Comparison of ENCODE assay signal across 27 mouse cellular contexts in the genomic region with DNA sequence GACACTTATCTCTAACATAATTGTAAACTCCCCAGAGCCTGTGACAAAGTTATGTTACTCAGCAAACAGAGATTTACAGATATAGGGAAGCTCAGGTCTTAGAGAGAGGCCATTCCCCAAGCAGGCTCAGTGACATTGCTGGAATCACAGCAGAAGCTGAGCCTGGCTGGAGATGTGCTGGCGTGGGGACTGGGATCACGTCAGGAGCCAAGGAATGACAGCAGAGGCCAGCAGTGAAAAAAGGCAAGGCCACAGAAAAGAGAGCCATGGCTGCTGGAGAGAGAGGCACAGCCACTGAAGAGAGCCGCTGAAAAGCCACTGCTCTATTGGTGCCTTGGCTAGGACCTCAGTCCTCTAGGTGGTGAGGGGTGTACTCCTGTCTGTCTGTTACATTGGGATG. TPM values are rescaled to one million over a fixed set of nuclear protein-coding genes. Genes with fewer than 3 reads are reported as not detected.
DNase-seq lines count a peak whose midpoint lies in the region; TF ChIP-seq lines count a peak whose summit lies in the region.
"Had no signal": no experiment of that assay in that cellular context is flagged by ENCODE, and none has a peak within 500 bp of the region (broad histone marks: within the 10 kb centered on the region; RNA-seq: fewer than 3 reads in every experiment).

No protein-coding gene starts in this region.

- intact Hi-C loops in heart, postnatal 25 days (cut with DNase I), result no loop called here

- H3K27ac ChIP-seq in spleen, adult 2 months (ENCODE audit: insufficient read depth, low read length), result 0 out of 2 replicates have a peak overlapping the region, but pooled peaks have one; percentile 17
- H3K27ac ChIP-seq: embryonic facial prominence, embryonic 13.5 days; forebrain, embryonic 10.5 days; forebrain, embryonic 15.5 days; heart, adult 2 months; heart, embryonic 13.5 days; hindbrain, embryonic 14.5 days; liver, embryonic 12.5 days; midbrain, embryonic 13.5 days; neural tube, embryonic 15.5 days; stomach, postnatal 0 days had no signal

- no peaks in the 10 kb centered on the region for H3K79me2 ChIP-seq in C2C12 (ENCODE audit: control insufficient read depth, insufficient read depth)

- peaks cover 6% of the 10 kb centered on the region; the same call in 1 of the 2 replicates for H3K4me1 ChIP-seq in spleen, adult 2 months (ENCODE audit: control insufficient read depth, insufficient read depth, insufficient read length)

- no peak overlapping the region for H3ac ChIP-seq in C2C12 (ENCODE audit: control insufficient read depth, insufficient read length, low read depth)

- peak; percentile 53 for DNase-seq in adrenal gland, postnatal 14 days
- no peak for DNase-seq in adrenal gland, postnatal 4 days (ENCODE audit: low spot score in 2 of 2)
- peak; percentile 23 for DNase-seq in heart, postnatal 4 days
- no peak for DNase-seq in heart, postnatal 25 days (ENCODE audit: low spot score)
- DNase-seq in spleen, adult 2 months (ENCODE audit: low read depth in 1 of 2, low spot score in 2 of 2), result no peak
- no peak for DNase-seq in spleen, adult 12 weeks (ENCODE audit: low spot score)
- no peak for DNase-seq in urinary bladder, postnatal 10 days (ENCODE audit: low spot score)
- DNase-seq: cerebellum, adult 11-12 months; cerebellum, adult 9-11 months; embryo, embryonic 11 days; heart, adult 2 months; kidney, adult 9 months; layer of hippocampus, postnatal 36 days; left cerebral cortex, postnatal 4 days; liver, postnatal 0 days; right cerebral cortex, postnatal 25 days; spleen, adult 18-20 months had no signal

- no peak overlapping the region for H3K4me3 ChIP-seq in spleen, adult 2 months (ENCODE audit: extremely low read depth, insufficient read depth, insufficient read length)
- H3K4me3 ChIP-seq in C2C12 (ENCODE audit: insufficient read depth, poor library complexity, severe bottlenecking), result no peak overlapping the region
- H3K4me3 ChIP-seq: embryonic facial prominence, embryonic 13.5 days; forebrain, embryonic 10.5 days; forebrain, embryonic 15.5 days; heart, adult 2 months; heart, embryonic 13.5 days; liver, embryonic 12.5 days; midbrain, embryonic 13.5 days; neural tube, embryonic 15.5 days had no signal

- no peaks in the 10 kb centered on the region for H3K79me3 ChIP-seq in C2C12 (ENCODE audit: low read depth)

- TF ChIP-seq POLR2A in spleen, adult 2 months (IDR thresholded peaks at IDR 0.05; ENCODE audit: low read depth, low read length), result no peak

- H3K36me3 ChIP-seq in spleen, adult 2 months (ENCODE audit: control insufficient read depth, insufficient read depth, low read length), result no peaks in the 10 kb centered on the region
- H3K36me3 ChIP-seq in C2C12 (ENCODE audit: control insufficient read depth, insufficient read depth), result no peaks in the 10 kb centered on the region
- H3K36me3 ChIP-seq: embryonic facial prominence, embryonic 13.5 days; forebrain, embryonic 10.5 days; forebrain, embryonic 15.5 days; heart, embryonic 13.5 days; liver, embryonic 12.5 days; midbrain, embryonic 13.5 days; neural tube, embryonic 15.5 days had no signal

- 72% methylated on average over 3 of the region's 3 CpGs for WGBS in spleen, adult 2 months

- TF ChIP-seq CTCF in spleen, adult 2 months (IDR thresholded peaks at IDR 0.05; ENCODE audit: extremely low read depth, insufficient read depth, insufficient read length, insufficient replicate concordance), result no peak
- TF ChIP-seq CTCF in C2C12 (IDR thresholded peaks at IDR 0.05; ENCODE audit: control insufficient read depth, insufficient read depth, insufficient read length), result no peak

- no peaks in the 10 kb centered on the region for H3K27me3 ChIP-seq in spleen, adult 2 months (ENCODE audit: control insufficient read depth, insufficient read depth, low read length)
- H3K27me3 ChIP-seq in C2C12 (ENCODE audit: control insufficient read depth, insufficient read depth, insufficient read length), result no peaks in the 10 kb centered on the region
- H3K27me3 ChIP-seq: embryonic facial prominence, embryonic 13.5 days; forebrain, embryonic 15.5 days; heart, embryonic 13.5 days; liver, embryonic 12.5 days; midbrain, embryonic 13.5 days; neural tube, embryonic 15.5 days had no signal

TF ChIP-seq in C2C12, 6 proteins besides CTCF, POLR2A, EP300 and RAD21:
- TF ChIP-seq MYOD1 (IDR thresholded peaks at IDR 0.05; ENCODE audit: control insufficient read depth, insufficient read length, low read depth), result no peak
- TF ChIP-seq CEBPB (IDR thresholded peaks at IDR 0.05; ENCODE audit: low read depth), result no peak
- peak; percentile 6 for TF ChIP-seq MAX (IDR thresholded peaks at IDR 0.05)

RNA-seq across cellular contexts. Expression of a gene that starts 22.3 kb away (rescaled TPM):
- total RNA-seq in adrenal gland, postnatal 14 days (2021), result 309 and 313 TPM in 2 replicates
- total RNA-seq in adrenal gland, postnatal 4 days (2021), result 100 to 1,000 TPM; 323 to 340 TPM
- total RNA-seq in heart, postnatal 4 days (2021), result 100 to 1,000 TPM; 785 to 812 TPM
- total RNA-seq in heart, postnatal 25 days (2021), result 1,000 to 10,000 TPM; 1,015 to 1,076 TPM
- polyA plus RNA-seq in spleen, adult 2 months (2012; rRNA removed), result 17.2 and 17.9 TPM in 2 replicates
- polyA plus RNA-seq in C2C12 (2012; fragmentation: generic; extraction: Trizol), result 296 TPM

RNA-seq across cellular contexts. Expression of a gene that starts 55.5 kb away (rescaled TPM):
- 41.6 and 78.5 TPM in 2 replicates for total RNA-seq in adrenal gland, postnatal 14 days (2021)
- total RNA-seq in adrenal gland, postnatal 4 days (2021), result 10 to 100 TPM; 66.8 to 71.8 TPM
- total RNA-seq in heart, postnatal 4 days (2021), result 1 to 10 TPM; 2.8 to 3.8 TPM
- total RNA-seq in heart, postnatal 25 days (2021), result under 1 TPM; 0.70 to 0.75 TPM
- 139 and 165 TPM in 2 replicates for polyA plus RNA-seq in spleen, adult 2 months (2012; rRNA removed)
- polyA plus RNA-seq in C2C12 (2012; fragmentation: generic; extraction: Trizol), result 25.3 TPM

RNA-seq across cellular contexts. Expression of a gene that starts 57.9 kb away (rescaled TPM):
- 137 and 146 TPM in 2 replicates for total RNA-seq in adrenal gland, postnatal 14 days (2021)
- total RNA-seq in adrenal gland, postnatal 4 days (2021), result 100 to 1,000 TPM; 181 to 192 TPM
- total RNA-seq in heart, postnatal 4 days (2021), result 100 to 1,000 TPM; 113 to 116 TPM
- 10 to 100 TPM; 72.8 to 79.0 TPM for total RNA-seq in heart, postnatal 25 days (2021)
- 49.6 and 99.6 TPM in 2 replicates for polyA plus RNA-seq in spleen, adult 2 months (2012; rRNA removed)
- 111 TPM for polyA plus RNA-seq in C2C12 (2012; fragmentation: generic; extraction: Trizol)

Comparison
In these comparisons a context has a peak if more than half of its experiments do, and no peak if none do; other contexts are left out.
1. DNase-seq: peak in adrenal gland, postnatal 14 days (single experiment) and heart, postnatal 4 days (single experiment); none in adrenal gland, postnatal 4 days (0 of 2), heart, postnatal 25 days (single experiment), spleen, adult 2 months (0 of 2), spleen, adult 12 weeks (single experiment) and urinary bladder, postnatal 10 days (single experiment).